Mouse (Mus musculus) stomach, postnatal 0 days (tissue): ENCODE results near the gene Ptprcap.

Experiments
- CTCF ChIP-seq: IDR thresholded peaks from 2 replicates; pipeline ENCODE4 v1.5.1; 2016; ENCODE audit warnings: antibody characterized with exemption, low read depth, mild to moderate bottlenecking, moderate library complexity
- EP300 ChIP-seq: optimal IDR thresholded peaks from 2 replicates; pipeline ENCODE3; 2016; ENCODE audit warnings: antibody characterized with exemption

- TF ChIP-seq CTCF (no peak), EP300 (no peak)
Observed at GRCm38 (mm10) chr19:4181892-4182291, 28.5 kb downstream of the Ptprcap start.
